ENCODE assay signal across 19 mouse cellular contexts in the genomic region with DNA sequence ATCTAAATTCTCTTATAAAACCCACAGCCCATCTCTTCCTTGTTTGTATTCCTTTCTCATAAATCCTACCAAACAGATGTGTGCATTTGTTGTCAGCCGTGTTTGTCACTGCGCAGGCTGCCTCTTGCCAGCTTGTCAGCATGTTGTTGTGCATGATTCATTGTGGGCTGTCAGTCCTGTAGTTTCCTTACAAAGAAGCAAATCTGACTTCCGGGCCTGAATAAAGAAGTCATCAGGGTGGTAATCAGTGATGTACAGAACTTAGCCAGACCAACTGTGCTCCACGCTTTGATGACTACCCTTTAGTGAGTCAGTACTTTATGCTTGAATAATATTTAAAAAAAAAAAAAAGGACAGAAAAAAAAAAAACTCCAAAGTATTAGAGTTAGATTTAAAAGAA.
DNase-seq lines count a peak whose midpoint lies in the region; ATAC-seq lines count a peak whose summit lies in the region.
"Had no signal": no experiment of that assay in that cellular context is flagged by ENCODE, and none has a peak within 500 bp of the region (broad histone marks: within the 10 kb centered on the region; RNA-seq: fewer than 3 reads in every experiment).

No protein-coding gene starts in this region.

- H3K36me3 ChIP-seq in forebrain, embryonic 15.5 days: no peaks in the 10 kb centered on the region
- H3K36me3 ChIP-seq in forebrain, embryonic 10.5 days (replicated peaks): no peaks in the 10 kb centered on the region
- no peaks in the 10 kb centered on the region for H3K36me3 ChIP-seq in neural tube, embryonic 11.5 days (ENCODE audit: control insufficient read depth, insufficient read depth, low read length)
- no peaks in the 10 kb centered on the region for H3K36me3 ChIP-seq in neural tube, embryonic 15.5 days
- H3K36me3 ChIP-seq in hindbrain, embryonic 12.5 days: no peaks in the 10 kb centered on the region
- H3K36me3 ChIP-seq: liver, embryonic 13.5 days; midbrain, embryonic 12.5 days; neural tube, embryonic 13.5 days had no signal

- no peak overlapping the region for H3K9ac ChIP-seq in forebrain, embryonic 15.5 days (replicated peaks)
- H3K9ac ChIP-seq in neural tube, embryonic 11.5 days (ENCODE audit: low read length): no peak overlapping the region
- no peak overlapping the region for H3K9ac ChIP-seq in neural tube, embryonic 15.5 days (replicated peaks)
- H3K9ac ChIP-seq in hindbrain, embryonic 12.5 days: no peak overlapping the region
- H3K9ac ChIP-seq: liver, embryonic 13.5 days; midbrain, embryonic 12.5 days; neural tube, embryonic 13.5 days had no signal

- H3K4me2 ChIP-seq in forebrain, embryonic 15.5 days (replicated peaks): no peak overlapping the region
- H3K4me2 ChIP-seq in neural tube, embryonic 11.5 days (ENCODE audit: low read depth): no peak overlapping the region
- no peak overlapping the region for H3K4me2 ChIP-seq in neural tube, embryonic 15.5 days
- H3K4me2 ChIP-seq in hindbrain, embryonic 12.5 days (replicated peaks): no peak overlapping the region
- H3K4me2 ChIP-seq: liver, embryonic 13.5 days; midbrain, embryonic 12.5 days; neural tube, embryonic 13.5 days had no signal

- no peak overlapping the region for H3K27ac ChIP-seq in forebrain, embryonic 15.5 days (replicated peaks)
- no peak overlapping the region for H3K27ac ChIP-seq in forebrain, embryonic 10.5 days
- no peak overlapping the region for H3K27ac ChIP-seq in neural tube, embryonic 11.5 days (ENCODE audit: low read depth, low read length)
- no peak overlapping the region for H3K27ac ChIP-seq in neural tube, embryonic 15.5 days (replicated peaks)
- no peak overlapping the region for H3K27ac ChIP-seq in hindbrain, embryonic 12.5 days
- H3K27ac ChIP-seq: heart, adult 2 months; kidney, postnatal 0 days; liver, embryonic 13.5 days; midbrain, embryonic 12.5 days; neural tube, embryonic 13.5 days had no signal

- no peak overlapping the region for H3K4me3 ChIP-seq in forebrain, embryonic 15.5 days
- no peak overlapping the region for H3K4me3 ChIP-seq in forebrain, embryonic 10.5 days
- no peak overlapping the region for H3K4me3 ChIP-seq in neural tube, embryonic 11.5 days (ENCODE audit: low read depth, low read length)
- no peak overlapping the region for H3K4me3 ChIP-seq in neural tube, embryonic 15.5 days (replicated peaks)
- H3K4me3 ChIP-seq in hindbrain, embryonic 12.5 days: no peak overlapping the region
- H3K4me3 ChIP-seq: heart, adult 2 months; liver, embryonic 13.5 days; midbrain, embryonic 12.5 days; neural tube, embryonic 13.5 days had no signal

- no peaks in the 10 kb centered on the region for H3K4me1 ChIP-seq in forebrain, embryonic 15.5 days
- H3K4me1 ChIP-seq in forebrain, embryonic 10.5 days: no peaks in the 10 kb centered on the region
- no peaks in the 10 kb centered on the region for H3K4me1 ChIP-seq in neural tube, embryonic 11.5 days (ENCODE audit: control insufficient read depth, insufficient read depth, low read length)
- H3K4me1 ChIP-seq in neural tube, embryonic 15.5 days: no peaks in the 10 kb centered on the region
- H3K4me1 ChIP-seq in hindbrain, embryonic 12.5 days: no peaks in the 10 kb centered on the region
- H3K4me1 ChIP-seq: liver, embryonic 13.5 days; midbrain, embryonic 12.5 days; neural tube, embryonic 13.5 days had no signal

- no peak for DNase-seq in forebrain, embryonic 10.5 days (ENCODE audit: extremely low spot score, low spot score)
- no peak for DNase-seq in neural tube, embryonic 11.5 days (ENCODE audit: low spot score)
- DNase-seq in layer of hippocampus, adult 9-11 months: peak; percentile 1
- DNase-seq in spleen, postnatal 14 days (ENCODE audit: low spot score in 2 of 2): no peak
- DNase-seq: adrenal gland, postnatal 36 days; B cell, adult 2 months; cerebellum, adult 11-12 months; heart, adult 2 months; heart, postnatal 10 days; liver, embryonic 13.5 days had no signal

- WGBS in forebrain, embryonic 15.5 days: 65% methylated on average over 4 of the region's 4 CpGs
- 86% methylated on average over 4 of the region's 4 CpGs for WGBS in forebrain, embryonic 10.5 days
- WGBS in neural tube, embryonic 11.5 days: 58% methylated on average over 4 of the region's 4 CpGs
- 29% methylated on average over 4 of the region's 4 CpGs for WGBS in neural tube, embryonic 15.5 days
- 56% methylated on average over 4 of the region's 4 CpGs for WGBS in hindbrain, embryonic 12.5 days

- peak; percentile 38; the same call in 1 of the 2 replicates for ATAC-seq in forebrain, embryonic 15.5 days (replicated peaks)
- ATAC-seq in neural tube, embryonic 11.5 days (ENCODE audit: insufficient read depth, low FRiP score, low TSS enrichment): 0 out of 2 replicates have a peak, but pooled peaks have one; percentile 48
- no peak for ATAC-seq in neural tube, embryonic 15.5 days (ENCODE audit: low FRiP score)
- 0 out of 2 replicates have a peak, but pooled peaks have one; percentile 29 for ATAC-seq in hindbrain, embryonic 12.5 days (ENCODE audit: low FRiP score)
- ATAC-seq in granulocyte monocyte progenitor cell, adult 5-6 weeks (replicated peaks; ENCODE audit: poor library complexity, severe bottlenecking): no peak
- ATAC-seq: intestine, embryonic 16.5 days; lung, postnatal 0 days had no signal

- H3K27me3 ChIP-seq in forebrain, embryonic 15.5 days: no peaks in the 10 kb centered on the region
- H3K27me3 ChIP-seq in forebrain, embryonic 10.5 days (ENCODE audit: poor library complexity, severe bottlenecking): no peaks in the 10 kb centered on the region
- no peaks in the 10 kb centered on the region for H3K27me3 ChIP-seq in neural tube, embryonic 11.5 days (ENCODE audit: control insufficient read depth, insufficient read depth, low read length)
- H3K27me3 ChIP-seq in neural tube, embryonic 15.5 days (replicated peaks): no peaks in the 10 kb centered on the region
- H3K27me3 ChIP-seq in hindbrain, embryonic 12.5 days: no peaks in the 10 kb centered on the region
- H3K27me3 ChIP-seq: liver, embryonic 13.5 days; midbrain, embryonic 12.5 days; neural tube, embryonic 13.5 days had no signal

- no peaks in the 10 kb centered on the region for H3K9me3 ChIP-seq in forebrain, embryonic 15.5 days
- no peaks in the 10 kb centered on the region for H3K9me3 ChIP-seq in forebrain, embryonic 10.5 days
- no peaks in the 10 kb centered on the region for H3K9me3 ChIP-seq in neural tube, embryonic 11.5 days (ENCODE audit: control insufficient read depth, low read length)
- H3K9me3 ChIP-seq in neural tube, embryonic 15.5 days (replicated peaks): no peaks in the 10 kb centered on the region
- no peaks in the 10 kb centered on the region for H3K9me3 ChIP-seq in hindbrain, embryonic 12.5 days (replicated peaks)
- H3K9me3 ChIP-seq: liver, embryonic 13.5 days; midbrain, embryonic 12.5 days; neural tube, embryonic 13.5 days had no signal

Comparison
In these comparisons a context has a peak if more than half of its experiments do, and no peak if none do; other contexts are left out.
1. ATAC-seq: peak in forebrain, embryonic 15.5 days (single experiment), neural tube, embryonic 11.5 days (single experiment) and hindbrain, embryonic 12.5 days (single experiment); none in neural tube, embryonic 15.5 days (single experiment) and granulocyte monocyte progenitor cell, adult 5-6 weeks (single experiment).